Mouse (Mus musculus): Measurements from ENCODE around the gene Med4. TPM values are rescaled to one million over a fixed set of nuclear protein-coding genes. Genes with fewer than 3 reads are reported as not detected.

Gene Med4
- polyA plus RNA-seq (2014; fragmentation: Illumina TruSeq; extraction: RNeasy Lipid Tissue Mini Kit (QIAGEN cat#74804); ENCODE audit: low read depth, low replicate concordance), result 31.4 TPM

DNA sequence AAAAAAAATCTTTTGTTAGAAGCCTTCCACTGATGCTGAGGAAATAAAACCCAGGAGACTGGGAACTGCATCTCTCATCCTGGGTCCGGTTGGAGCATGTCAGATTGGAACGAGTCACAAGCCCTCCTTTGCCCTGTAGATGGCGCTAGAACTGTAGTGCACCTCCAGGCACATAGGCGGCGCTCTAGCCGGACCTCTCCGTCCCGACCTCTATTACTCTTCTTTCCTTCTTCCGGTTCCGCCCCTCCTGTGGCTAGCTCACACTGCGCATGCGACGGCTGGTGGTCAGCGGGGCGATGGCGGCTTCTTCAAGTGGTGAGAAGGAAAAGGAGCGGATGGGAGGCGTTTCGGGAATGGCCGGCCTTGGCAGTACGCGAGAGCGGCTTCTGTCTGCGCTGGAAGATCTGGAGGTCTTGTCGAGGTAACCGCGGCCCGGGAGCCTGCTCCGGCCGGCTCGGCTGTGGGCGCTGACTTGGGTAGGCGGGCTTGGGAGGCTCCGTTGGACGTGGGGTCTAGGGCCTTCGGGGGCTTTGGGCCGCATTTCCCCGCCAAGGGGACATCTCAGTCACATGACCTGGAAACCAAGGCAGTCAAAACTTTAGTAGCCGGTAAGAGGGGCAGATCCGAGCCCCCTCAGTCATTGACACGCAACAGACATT lies at the start of gene Med4:
Gene Med4, plus strand, starts transcription at position 261 of the 659 bp plus-strand sequence.

GRCm38 (mm10) chr14:73524766-73525448 lies 15.1 kb downstream of the Med4 start, which contains the start of gene Sucla2:
Gene Sucla2 (plus strand): TSS chr14:73525319.

DNA sequence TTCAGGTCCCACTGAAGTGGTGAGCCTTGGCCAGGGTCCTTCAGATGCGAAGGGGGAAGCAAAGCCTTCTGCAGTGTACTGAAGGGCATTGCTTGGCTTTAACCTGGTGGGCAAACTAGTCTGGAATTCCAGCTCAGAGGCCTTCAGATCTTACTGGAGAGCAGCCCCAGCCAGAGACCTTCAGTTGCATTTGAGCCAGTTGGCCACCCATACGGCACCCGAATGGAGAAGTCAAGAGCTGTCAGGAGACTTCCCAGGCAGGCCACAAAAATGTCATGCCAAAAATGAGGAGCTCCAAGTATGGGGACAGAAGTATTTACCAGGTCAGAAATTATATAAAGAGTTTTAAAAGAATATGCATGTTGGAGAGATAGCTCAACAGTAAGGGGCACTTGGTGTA lies 38.2 kb downstream of the Med4 start, which contains the start of gene Nudt15:
Gene Nudt15, minus strand, starts transcription at position 192 of the 400 bp plus-strand sequence.

Other genes starting within 250 kb of the Med4 start
- 135 TPM for gene Rb1, start 184.2 kb upstream of the Med4 start, polyA plus RNA-seq (2014; fragmentation: Illumina TruSeq; extraction: RNeasy Lipid Tissue Mini Kit (QIAGEN cat#74804); ENCODE audit: low read depth, low replicate concordance)
- 1,779 TPM for gene Itm2b, start 124.7 kb upstream of the Med4 start, polyA plus RNA-seq (2014; fragmentation: Illumina TruSeq; extraction: RNeasy Lipid Tissue Mini Kit (QIAGEN cat#74804); ENCODE audit: low read depth, low replicate concordance)
- gene Sucla2, start 15.3 kb downstream of the Med4 start, polyA plus RNA-seq (2014; fragmentation: Illumina TruSeq; extraction: RNeasy Lipid Tissue Mini Kit (QIAGEN cat#74804); ENCODE audit: low read depth, low replicate concordance), result 298 TPM
- gene Nudt15, start 38.2 kb downstream of the Med4 start, polyA plus RNA-seq (2014; fragmentation: Illumina TruSeq; extraction: RNeasy Lipid Tissue Mini Kit (QIAGEN cat#74804); ENCODE audit: low read depth, low replicate concordance), result 3.9 TPM
- not detected for gene Gm21750, start 151.2 kb downstream of the Med4 start, polyA plus RNA-seq (2014; fragmentation: Illumina TruSeq; extraction: RNeasy Lipid Tissue Mini Kit (QIAGEN cat#74804); ENCODE audit: low read depth, low replicate concordance)